In genomic region chr5:110497556-110497955, GRCm38 (mm10) we compare ENCODE assay signal across 16 mouse cellular contexts. TPM values are rescaled to one million over a fixed set of nuclear protein-coding genes. Genes with fewer than 3 reads are reported as not detected.
DNase-seq lines count a peak whose midpoint lies in the region; ATAC-seq lines count a peak whose summit lies in the region.
"Had no signal": no experiment of that assay in that cellular context is flagged by ENCODE, and none has a peak within 500 bp of the region (broad histone marks: within the 10 kb centered on the region; RNA-seq: fewer than 3 reads in every experiment).

No protein-coding gene starts in this region.

- no peak overlapping the region for H3K4me3 ChIP-seq in forebrain, embryonic 16.5 days (replicated peaks; ENCODE audit: low read length)
- H3K4me3 ChIP-seq: embryonic facial prominence, embryonic 10.5 days; hindbrain, embryonic 15.5 days; limb, embryonic 15.5 days; midbrain, embryonic 12.5 days had no signal

- peaks cover 7% of the 10 kb centered on the region for H3K4me1 ChIP-seq in forebrain, embryonic 16.5 days (replicated peaks; ENCODE audit: control insufficient read depth, insufficient read depth, low read length)

- peak; percentile 56 to 74 for DNase-seq in heart, adult 18-20 months
- no peak for DNase-seq in heart, postnatal 25 days (ENCODE audit: low spot score)
- DNase-seq in MN1 (ENCODE audit: low spot score) = peak; percentile 23
- peak; percentile 58 for DNase-seq in brain, adult 2 months (ENCODE audit: low read depth, low spot score)
- DNase-seq in gastrocnemius, adult 8-10 months (ENCODE audit: low spot score in 2 of 2) = peak; percentile 10 to 13
- no peak for DNase-seq in right cerebral cortex, postnatal 36 days (ENCODE audit: low spot score in 2 of 2)
- no peak for DNase-seq in layer of hippocampus, postnatal 25 days (ENCODE audit: extremely low spot score in 1 of 2, low spot score in 1 of 2)
- DNase-seq: lung, embryonic 14.5 days; thymus, postnatal 25 days had no signal

- H3K9me3 ChIP-seq in forebrain, embryonic 16.5 days (ENCODE audit: control insufficient read depth, low read length) = no peaks in the 10 kb centered on the region
- H3K9me3 ChIP-seq: embryonic facial prominence, embryonic 10.5 days; hindbrain, embryonic 15.5 days; limb, embryonic 15.5 days; midbrain, embryonic 12.5 days had no signal

- no peak overlapping the region for H3K9ac ChIP-seq in forebrain, embryonic 16.5 days (replicated peaks; ENCODE audit: low read depth, low read length)
- H3K9ac ChIP-seq: hindbrain, embryonic 15.5 days; limb, embryonic 15.5 days; lung, embryonic 14.5 days; midbrain, embryonic 12.5 days had no signal

- intact Hi-C loops in heart, postnatal 25 days (cut with DNase I) = no loop called here

- ATAC-seq in forebrain, embryonic 16.5 days = no peak

- no peak overlapping the region for H3K4me2 ChIP-seq in forebrain, embryonic 16.5 days (ENCODE audit: low read length)
- H3K4me2 ChIP-seq: hindbrain, embryonic 15.5 days; limb, embryonic 15.5 days; lung, embryonic 14.5 days; midbrain, embryonic 12.5 days had no signal

- H3K27ac ChIP-seq in forebrain, embryonic 16.5 days (ENCODE audit: low read length) = no peak overlapping the region
- H3K27ac ChIP-seq: embryonic facial prominence, embryonic 10.5 days; hindbrain, embryonic 15.5 days; limb, embryonic 15.5 days; midbrain, embryonic 12.5 days had no signal

- H3K27me3 ChIP-seq in forebrain, embryonic 16.5 days (replicated peaks; ENCODE audit: control insufficient read depth, insufficient read depth, low read length) = no peaks in the 10 kb centered on the region
- H3K27me3 ChIP-seq: hindbrain, embryonic 15.5 days had no signal

- H3K36me3 ChIP-seq in forebrain, embryonic 16.5 days (ENCODE audit: control insufficient read depth, insufficient read depth) = no peaks in the 10 kb centered on the region
- H3K36me3 ChIP-seq: embryonic facial prominence, embryonic 10.5 days; hindbrain, embryonic 15.5 days; limb, embryonic 15.5 days; midbrain, embryonic 12.5 days had no signal

- 80% methylated on average over 5 of the region's 5 CpGs for WGBS in forebrain, embryonic 16.5 days

RNA-seq across cellular contexts. Expression of gene Galnt9, which starts 46.6 kb away (rescaled TPM):
- under 1 TPM in 1 of 2 experiments, not detected in 1; 0.13 TPM for total RNA-seq in heart, adult 18-20 months (2021)
- not detected for total RNA-seq in heart, postnatal 25 days (2021)
- total RNA-seq in gastrocnemius, adult 8-10 months (2022) = not detected
- polyA plus RNA-seq in forebrain, embryonic 16.5 days (2015; fragmentation: Nextera tagmentation; extraction: Ambion mirVana) = 13.9 and 15.5 TPM in 2 replicates
- total RNA-seq in layer of hippocampus, postnatal 25 days (2021) = 100 to 1,000 TPM; 111 to 124 TPM
- total RNA-seq: gastrocnemius, postnatal 36 days had no signal
- polyA plus RNA-seq: kidney, embryonic 14.5 days; lung, embryonic 14.5 days had no signal

RNA-seq across cellular contexts. Expression of gene Fbrsl1, which starts 49.3 kb away (rescaled TPM):
- total RNA-seq in heart, adult 18-20 months (2021) = 10 to 100 TPM; 44.9 to 50.1 TPM
- 10 to 100 TPM; 43.1 to 48.6 TPM for total RNA-seq in heart, postnatal 25 days (2021)
- 10 to 100 TPM; 27.3 to 40.0 (median 33.9) TPM for total RNA-seq in gastrocnemius, adult 8-10 months (2022)
- polyA plus RNA-seq in forebrain, embryonic 16.5 days (2015; fragmentation: Nextera tagmentation; extraction: Ambion mirVana) = 19.7 and 23.9 TPM in 2 replicates
- total RNA-seq in layer of hippocampus, postnatal 25 days (2021) = 10 to 100 TPM; 83.5 to 89.3 TPM

Comparison
In these comparisons a context has a peak if more than half of its experiments do, and no peak if none do; other contexts are left out.
1. DNase-seq: peak in heart, adult 18-20 months (2 of 2), MN1 (single experiment), brain, adult 2 months (single experiment) and gastrocnemius, adult 8-10 months (2 of 2); none in heart, postnatal 25 days (single experiment), right cerebral cortex, postnatal 36 days (0 of 2) and layer of hippocampus, postnatal 25 days (0 of 2).
2. RNA of gene Galnt9, which starts 46.6 kb away (total RNA-seq): 111 to 124 TPM in layer of hippocampus, postnatal 25 days; 0.13 TPM in heart, adult 18-20 months, not detected in gastrocnemius, adult 8-10 months and not detected in heart, postnatal 25 days; every median in the first group is over 10 times any median in the second.